Mouse (Mus musculus): ENCODE measurements around the gene Olfr1417. TPM values are rescaled to one million over a fixed set of nuclear protein-coding genes. Genes with fewer than 3 reads are reported as not detected.

The Olfr1417 gene
- polyA plus RNA-seq, 1 experiment, result not detected

DNA sequence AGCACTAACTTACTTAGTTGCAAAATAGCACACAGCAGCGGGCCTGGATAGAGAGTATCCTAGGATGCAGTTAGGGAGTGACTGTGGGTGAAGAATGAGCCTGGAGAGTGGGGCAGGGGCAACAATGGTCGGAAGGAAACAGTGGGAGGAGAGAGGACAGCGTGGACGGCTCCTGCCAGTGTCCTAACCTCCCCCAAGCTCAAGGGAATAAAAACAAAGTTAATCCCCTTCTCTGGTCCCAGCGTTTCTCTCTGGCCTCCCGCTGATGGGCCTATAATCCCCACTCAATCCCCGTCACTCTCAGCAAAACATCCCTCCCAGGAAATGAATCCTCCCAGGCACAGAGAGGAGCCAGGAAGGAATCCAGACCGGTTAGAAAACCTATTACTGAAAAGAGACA is 25.4 kb downstream of the Olfr1417 start:
- no peak for TF ChIP-seq TAL1 (IDR thresholded peaks at IDR 0.05; ENCODE audit: low read length)
- TF ChIP-seq GATA1 (IDR thresholded peaks at IDR 0.05; ENCODE audit: low read length), result no peak
- Histone ChIP-seq H3K36me3 (ENCODE audit: control insufficient read depth) (no peaks in the 10 kb centered on the region), H3K27me3 (ENCODE audit: control insufficient read depth) (peaks cover 38% of the 10 kb centered on the region), H3K9me3 (ENCODE audit: control insufficient read depth, low read length) (no peaks in the 10 kb centered on the region), H3K4me1 (ENCODE audit: control insufficient read depth) (no peaks in the 10 kb centered on the region; the same call in 1 of the 2 replicates), H3K4me3 (replicated peaks) (no peak overlapping the region)

DNA sequence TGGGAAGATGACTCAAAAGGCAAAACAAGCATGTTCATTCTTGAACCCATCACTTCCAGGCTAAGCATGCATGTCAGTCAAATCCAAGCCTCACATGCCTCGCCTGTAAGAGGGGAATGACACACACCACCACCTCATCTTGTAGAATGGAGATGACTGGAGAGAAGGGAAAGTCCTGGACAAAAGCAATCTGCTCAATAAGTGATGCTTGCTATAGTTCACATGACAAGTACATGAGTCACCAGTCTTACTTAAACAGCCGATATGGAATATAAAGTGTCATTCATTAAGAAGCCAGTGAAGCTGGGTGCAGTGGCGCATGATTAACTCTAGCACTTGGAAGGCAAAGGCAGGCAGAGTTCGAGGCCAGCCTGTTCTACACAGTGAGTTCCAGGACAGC is 25.9 kb downstream of the Olfr1417 start:
- H3K36me3 ChIP-seq (ENCODE audit: control insufficient read depth), result no peaks in the 10 kb centered on the region
- no peaks in the 10 kb centered on the region for H3K4me1 ChIP-seq (ENCODE audit: control insufficient read depth)
- TF ChIP-seq TAL1 (IDR thresholded peaks at IDR 0.05; ENCODE audit: low read length) (no peak), GATA1 (IDR thresholded peaks at IDR 0.05; ENCODE audit: low read length) (no peak)
- peaks cover 33% of the 10 kb centered on the region for H3K27me3 ChIP-seq (ENCODE audit: control insufficient read depth)
- no peaks in the 10 kb centered on the region for H3K9me3 ChIP-seq (ENCODE audit: control insufficient read depth, low read length)
- no peak overlapping the region for H3K4me3 ChIP-seq (replicated peaks)

DNA sequence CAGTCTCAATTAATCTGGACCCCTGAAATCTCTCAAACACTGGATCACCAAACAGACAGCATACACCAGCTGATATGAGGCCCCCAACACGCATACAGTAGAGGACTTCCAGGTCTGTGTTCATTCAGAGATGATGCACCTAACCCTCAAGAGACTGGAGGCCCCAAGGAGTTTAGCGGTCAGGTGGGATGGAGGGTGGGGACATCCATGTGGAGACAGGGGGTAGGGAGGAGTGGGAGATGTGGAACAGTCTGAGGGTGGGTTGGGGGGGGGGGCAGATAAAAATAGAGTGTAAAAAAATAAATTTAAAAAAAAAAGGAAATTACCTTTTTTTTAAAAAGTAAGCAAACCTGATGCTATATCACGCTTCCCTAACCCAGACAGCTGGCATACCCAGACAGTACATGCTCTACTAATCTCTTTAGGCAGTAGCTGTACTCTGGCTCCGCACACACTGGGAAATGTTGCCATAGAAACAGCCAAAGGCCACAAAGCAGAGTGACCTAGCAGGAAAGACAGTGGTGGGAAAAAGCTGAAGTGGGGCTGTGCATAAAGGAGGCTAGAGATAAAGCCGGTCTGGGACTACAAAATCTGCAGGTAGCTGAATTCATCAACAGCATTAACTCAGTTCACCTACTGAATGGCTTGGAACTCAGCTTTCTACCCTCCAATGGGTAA is 27.2 kb downstream of the Olfr1417 start:
- no peaks in the 10 kb centered on the region for H3K36me3 ChIP-seq (ENCODE audit: control insufficient read depth)
- H3K4me3 ChIP-seq (replicated peaks), result no peak overlapping the region
- peaks cover 19% of the 10 kb centered on the region for H3K27me3 ChIP-seq (ENCODE audit: control insufficient read depth)
- no peaks in the 10 kb centered on the region for H3K9me3 ChIP-seq (ENCODE audit: control insufficient read depth, low read length)
- no peaks in the 10 kb centered on the region for H3K4me1 ChIP-seq (ENCODE audit: control insufficient read depth)
- no peak for TF ChIP-seq TAL1 (IDR thresholded peaks at IDR 0.05; ENCODE audit: low read length)
- TF ChIP-seq GATA1 (IDR thresholded peaks at IDR 0.05; ENCODE audit: low read length), result no peak

DNA sequence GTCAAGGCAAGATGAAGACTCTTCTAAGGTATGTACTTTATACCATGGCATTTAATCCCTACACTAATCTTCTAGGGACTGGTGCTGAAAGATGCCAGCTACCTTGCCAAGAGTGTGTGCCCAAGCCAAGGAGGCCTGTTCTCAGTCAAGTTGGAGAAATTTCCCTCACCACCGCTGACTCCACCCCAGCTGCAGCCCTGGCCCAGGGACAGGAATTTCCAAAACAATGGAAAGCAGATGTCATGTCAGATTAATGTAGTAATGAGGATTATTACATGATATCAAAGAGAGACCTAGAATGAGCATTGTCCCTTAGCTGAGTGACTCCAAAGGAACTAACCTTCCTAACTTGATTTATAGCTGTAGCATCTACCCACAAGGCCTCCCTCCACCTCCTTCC is 28.2 kb downstream of the Olfr1417 start:
- Histone ChIP-seq H3K36me3 (ENCODE audit: control insufficient read depth) (no peaks in the 10 kb centered on the region), H3K4me3 (replicated peaks) (no peak overlapping the region), H3K4me1 (ENCODE audit: control insufficient read depth) (no peaks in the 10 kb centered on the region), H3K9me3 (ENCODE audit: control insufficient read depth, low read length) (no peaks in the 10 kb centered on the region), H3K27me3 (ENCODE audit: control insufficient read depth) (peaks cover 10% of the 10 kb centered on the region)
- no peak for TF ChIP-seq GATA1 (IDR thresholded peaks at IDR 0.05; ENCODE audit: low read length)
- no peak for TF ChIP-seq TAL1 (IDR thresholded peaks at IDR 0.05; ENCODE audit: low read length)

DNA sequence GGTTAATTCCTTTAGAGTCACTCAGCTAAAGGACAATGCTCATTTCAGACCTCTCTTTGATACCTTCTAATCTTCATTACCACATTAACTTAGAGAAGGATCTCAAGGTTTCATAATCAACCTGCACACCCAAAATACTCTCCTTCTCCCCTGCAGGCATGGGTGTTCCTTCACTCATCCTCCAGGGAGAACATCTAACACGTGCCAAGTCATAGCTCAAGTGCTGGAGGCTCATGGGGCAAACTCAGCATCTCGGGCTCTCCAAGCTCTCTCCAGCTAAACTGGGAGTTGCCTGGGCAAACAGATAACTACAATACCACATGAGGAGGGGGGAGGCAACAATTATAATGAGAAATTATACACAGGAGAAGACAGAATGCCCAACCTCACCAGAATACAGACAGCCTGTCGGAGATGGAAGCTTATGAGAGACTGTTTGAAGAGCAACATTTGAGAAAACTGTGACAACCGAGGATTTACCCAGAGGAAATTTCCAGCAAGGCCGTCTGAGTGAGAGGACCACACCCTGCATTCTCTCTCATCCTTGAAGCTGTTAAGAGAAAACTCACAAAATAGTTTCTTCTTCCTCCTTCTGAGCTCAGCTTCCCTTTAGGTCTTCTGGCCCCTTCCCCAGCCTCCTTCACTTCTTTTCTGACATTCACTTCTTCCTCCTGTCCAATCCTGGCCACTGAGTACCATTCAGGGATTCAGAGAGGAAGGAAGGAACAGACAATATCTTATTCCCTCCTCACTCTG is 28.8 kb downstream of the Olfr1417 start:
- peaks cover 6% of the 10 kb centered on the region for H3K27me3 ChIP-seq (ENCODE audit: control insufficient read depth)
- no peaks in the 10 kb centered on the region for H3K36me3 ChIP-seq (ENCODE audit: control insufficient read depth)
- no peaks in the 10 kb centered on the region for H3K4me1 ChIP-seq (ENCODE audit: control insufficient read depth)
- H3K9me3 ChIP-seq (ENCODE audit: control insufficient read depth, low read length), result no peaks in the 10 kb centered on the region
- no peak overlapping the region for H3K4me3 ChIP-seq (replicated peaks)
- no peak for TF ChIP-seq GATA1 (IDR thresholded peaks at IDR 0.05; ENCODE audit: low read length)
- no peak for TF ChIP-seq TAL1 (IDR thresholded peaks at IDR 0.05; ENCODE audit: low read length)

DNA sequence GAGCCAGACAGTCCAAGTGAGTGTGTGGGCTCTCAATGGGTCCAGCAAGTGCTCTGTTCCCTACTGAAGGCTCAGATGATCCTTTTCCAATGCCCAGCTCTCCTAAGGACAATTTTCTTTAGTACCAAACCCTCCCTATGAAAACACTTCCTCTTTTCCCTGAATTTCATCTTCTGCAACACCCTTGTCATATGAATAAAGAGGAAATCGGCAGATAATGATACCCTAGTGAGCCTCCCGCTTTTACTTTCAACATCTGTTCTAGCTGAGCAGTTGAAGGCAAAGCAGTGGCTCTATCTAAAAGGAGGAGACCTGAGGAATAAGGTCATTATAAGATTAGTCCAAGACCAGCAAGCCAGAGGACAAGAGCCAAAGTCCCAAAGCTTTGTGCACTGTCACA is 30.6 kb downstream of the Olfr1417 start:
- Histone ChIP-seq H3K36me3 (ENCODE audit: control insufficient read depth) (no peaks in the 10 kb centered on the region), H3K9me3 (ENCODE audit: control insufficient read depth, low read length) (no peaks in the 10 kb centered on the region), H3K4me1 (ENCODE audit: control insufficient read depth) (no peaks in the 10 kb centered on the region), H3K4me3 (replicated peaks) (no peak overlapping the region), H3K27me3 (ENCODE audit: control insufficient read depth) (no peaks in the 10 kb centered on the region)
- no peak for TF ChIP-seq GATA1 (IDR thresholded peaks at IDR 0.05; ENCODE audit: low read length)
- no peak for TF ChIP-seq TAL1 (IDR thresholded peaks at IDR 0.05; ENCODE audit: low read length)

DNA sequence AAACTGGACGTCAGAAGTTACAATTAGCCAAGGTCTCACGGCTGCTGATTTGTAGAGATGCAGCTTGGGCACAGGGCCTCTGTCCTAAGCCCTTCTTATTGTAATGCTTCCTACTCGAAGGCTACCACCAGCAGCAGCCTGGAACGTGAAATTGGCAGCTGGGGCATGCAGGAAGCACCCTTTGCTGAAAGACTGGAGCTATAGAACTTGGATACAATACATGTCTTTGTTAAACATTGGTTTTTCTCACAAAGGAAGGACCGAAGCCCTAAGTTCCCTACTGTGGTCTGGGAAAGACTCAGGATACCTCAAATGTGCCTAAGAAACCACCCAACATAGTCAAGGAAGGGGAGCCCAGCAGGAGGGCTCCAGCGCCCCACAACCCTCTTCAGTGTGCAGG is 31.2 kb downstream of the Olfr1417 start:
- H3K4me3 ChIP-seq (replicated peaks), result no peak overlapping the region
- H3K4me1 ChIP-seq (ENCODE audit: control insufficient read depth), result no peaks in the 10 kb centered on the region
- no peaks in the 10 kb centered on the region for H3K27me3 ChIP-seq (ENCODE audit: control insufficient read depth)
- TF ChIP-seq TAL1 (IDR thresholded peaks at IDR 0.05; ENCODE audit: low read length) (no peak), GATA1 (IDR thresholded peaks at IDR 0.05; ENCODE audit: low read length) (no peak)
- H3K36me3 ChIP-seq (ENCODE audit: control insufficient read depth), result no peaks in the 10 kb centered on the region
- H3K9me3 ChIP-seq (ENCODE audit: control insufficient read depth, low read length), result no peaks in the 10 kb centered on the region

DNA sequence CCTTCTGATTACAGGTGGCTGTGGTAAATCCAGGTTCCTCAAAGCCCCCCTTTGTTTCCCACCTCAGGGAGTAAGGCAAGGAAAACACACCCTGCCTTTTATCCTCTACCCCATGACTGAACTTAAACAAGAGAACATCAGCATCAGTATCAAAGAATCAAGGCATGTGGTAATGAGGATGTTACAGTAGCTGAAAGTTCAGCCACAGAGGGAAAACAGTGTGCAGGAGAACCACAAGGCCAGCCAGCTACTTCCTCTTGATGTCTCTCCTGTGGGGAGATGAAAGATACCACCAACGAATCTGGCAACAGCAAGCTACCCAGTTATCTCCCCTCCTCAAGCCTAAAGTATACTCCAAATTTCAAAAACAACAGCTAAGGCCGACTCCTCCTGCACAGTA is 31.8 kb downstream of the Olfr1417 start:
- no peak for TF ChIP-seq TAL1 (IDR thresholded peaks at IDR 0.05; ENCODE audit: low read length)
- TF ChIP-seq GATA1 (IDR thresholded peaks at IDR 0.05; ENCODE audit: low read length), result no peak
- Histone ChIP-seq H3K36me3 (ENCODE audit: control insufficient read depth) (no peaks in the 10 kb centered on the region), H3K4me1 (ENCODE audit: control insufficient read depth) (no peaks in the 10 kb centered on the region), H3K27me3 (ENCODE audit: control insufficient read depth) (no peaks in the 10 kb centered on the region), H3K4me3 (replicated peaks) (no peak overlapping the region), H3K9me3 (ENCODE audit: control insufficient read depth, low read length) (no peaks in the 10 kb centered on the region)

DNA sequence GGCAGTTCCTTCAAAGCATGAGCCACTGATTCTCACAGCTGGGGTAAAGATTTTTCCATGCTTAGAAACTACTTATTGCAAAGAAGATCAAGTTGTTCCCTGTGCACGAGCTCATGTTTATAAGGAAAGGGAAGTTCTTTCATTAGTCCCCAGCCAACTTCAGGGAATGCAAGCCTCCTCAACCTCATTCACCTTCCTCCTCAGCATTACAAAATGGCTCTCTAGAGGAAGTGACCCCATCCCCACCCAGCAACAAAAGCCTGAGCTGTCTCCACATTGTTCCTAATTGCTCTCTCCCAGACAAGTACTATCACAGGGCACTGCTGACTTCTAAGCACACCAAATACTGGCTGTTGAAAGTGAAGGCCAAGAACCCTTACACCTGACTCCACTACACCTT is 34.6 kb downstream of the Olfr1417 start:
- Histone ChIP-seq H3K9me3 (ENCODE audit: control insufficient read depth, low read length) (peaks cover 3% of the 10 kb centered on the region; the same call in 1 of the 2 replicates), H3K4me3 (replicated peaks) (no peak overlapping the region), H3K27me3 (ENCODE audit: control insufficient read depth) (no peaks in the 10 kb centered on the region), H3K4me1 (ENCODE audit: control insufficient read depth) (no peaks in the 10 kb centered on the region), H3K36me3 (ENCODE audit: control insufficient read depth) (no peaks in the 10 kb centered on the region)
- TF ChIP-seq GATA1 (IDR thresholded peaks at IDR 0.05; ENCODE audit: low read length) (no peak), TAL1 (IDR thresholded peaks at IDR 0.05; ENCODE audit: low read length) (no peak)
